Mouse (Mus musculus): Measurements from ENCODE around the gene Zfp94.

GRCm38 (mm10) chr7:24325675-24326128 is 9.2 kb upstream of the Zfp94 start:
- TF ChIP-seq POLR2A (IDR thresholded peaks at IDR 0.05; ENCODE audit: extremely low read depth, insufficient read depth, low read length) (no peak), CTCF (IDR thresholded peaks at IDR 0.05; ENCODE audit: low read depth, low read length) (no peak)

All from liver, adult 2 months (tissue).